Mouse (Mus musculus): ENCODE measurements at regions not wholly inside any gene's neighbourhood (a gene's known extent, or its start where the extent isn't known, plus 50 kb on each side); places are given as distances from the start of the nearest gene placed in this dataset.

DNA sequence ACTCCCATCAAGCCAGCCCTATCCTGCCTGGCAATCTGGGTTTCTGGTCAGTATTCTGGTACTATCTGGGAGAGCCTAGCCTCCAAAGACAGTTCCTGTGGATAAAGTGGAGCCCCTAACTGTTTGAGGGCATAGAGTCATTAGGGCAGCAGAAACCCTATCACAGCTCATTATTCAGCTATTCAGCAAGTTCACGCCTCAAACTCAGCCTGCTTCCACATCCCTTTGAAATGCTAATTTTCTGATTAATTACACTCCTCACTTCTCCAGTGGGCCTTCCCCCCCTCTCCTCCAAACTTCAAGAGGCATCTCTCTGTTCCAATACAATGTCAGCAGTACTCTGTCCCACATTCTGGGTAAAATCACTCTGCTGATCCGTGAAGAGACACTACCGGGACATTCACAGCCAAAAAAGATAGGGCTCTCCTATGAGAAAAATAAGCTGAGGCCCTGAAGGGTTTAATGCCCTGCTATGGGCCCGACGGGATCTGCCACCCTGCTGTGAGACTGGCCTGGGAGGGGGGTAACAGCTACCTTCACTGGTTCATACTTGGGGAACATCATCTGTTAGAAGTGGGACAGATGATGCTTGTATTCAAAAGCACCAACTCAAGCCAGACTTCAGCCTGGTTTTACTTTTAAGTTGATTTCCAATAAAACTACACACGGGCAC is 220.0 kb upstream of the Zdhhc25 start:
- H3K9me3 ChIP-seq (replicated peaks): no peaks in the 10 kb centered on the region
- H3K27ac ChIP-seq (replicated peaks): no peak overlapping the region
- no peak overlapping the region for H3K9ac ChIP-seq (replicated peaks)
- ATAC-seq (ENCODE audit: low FRiP score): no peak
- no peaks in the 10 kb centered on the region for H3K36me3 ChIP-seq
- H3K4me3 ChIP-seq (replicated peaks): no peak overlapping the region
- H3K27me3 ChIP-seq (replicated peaks): no peaks in the 10 kb centered on the region; the same call in 1 of the 2 replicates
- peaks cover 23% of the 10 kb centered on the region for H3K4me1 ChIP-seq
- H3K4me2 ChIP-seq: no peak overlapping the region
- 14% methylated on average over 6 of the region's 6 CpGs for WGBS

DNA sequence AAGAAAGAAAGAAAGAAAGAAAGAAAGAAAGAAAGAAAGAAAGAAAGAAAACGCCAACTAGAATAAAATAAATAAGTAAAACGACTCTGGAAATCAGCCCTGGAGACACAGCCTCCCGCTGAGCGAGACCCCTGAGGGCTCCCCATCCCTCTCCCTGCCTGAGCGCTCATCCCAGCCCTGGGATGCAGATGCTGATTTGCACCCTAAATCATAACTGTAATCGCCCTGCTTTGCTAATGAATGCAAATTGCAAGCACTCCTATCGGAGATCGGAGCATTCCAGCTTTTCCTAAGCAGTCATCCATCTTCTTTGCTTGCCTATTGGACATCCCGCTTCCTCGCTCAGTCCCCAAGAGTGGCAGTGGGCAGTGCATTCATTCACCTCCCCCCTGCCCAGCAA is 218.7 kb upstream of the Zdhhc25 start:
- 0 out of 2 replicates have a peak, but pooled peaks have one; percentile 24 for ATAC-seq (ENCODE audit: low FRiP score)
- H3K4me3 ChIP-seq (replicated peaks): no peak overlapping the region
- no peak overlapping the region for H3K9ac ChIP-seq (replicated peaks)
- peaks cover 28% of the 10 kb centered on the region for H3K4me1 ChIP-seq
- no peaks in the 10 kb centered on the region for H3K9me3 ChIP-seq (replicated peaks)
- H3K27me3 ChIP-seq (replicated peaks): no peaks in the 10 kb centered on the region; the same call in 1 of the 2 replicates
- H3K27ac ChIP-seq (replicated peaks): no peak overlapping the region
- 13% methylated on average over 10 of the region's 10 CpGs for WGBS
- peak overlapping the region; percentile 13; the same call in 1 of the 2 replicates for H3K4me2 ChIP-seq
- no peaks in the 10 kb centered on the region for H3K36me3 ChIP-seq

- no peak overlapping the region for H3K9ac ChIP-seq (replicated peaks)
- no peaks in the 10 kb centered on the region for H3K27me3 ChIP-seq (replicated peaks)
- H3K4me3 ChIP-seq (replicated peaks): no peak overlapping the region
- no peaks in the 10 kb centered on the region for H3K9me3 ChIP-seq (replicated peaks)
- WGBS: 52% methylated on average over 2 of the region's 2 CpGs
- peaks cover 13% of the 10 kb centered on the region for H3K4me1 ChIP-seq
- H3K27ac ChIP-seq (replicated peaks): no peak overlapping the region
- no peaks in the 10 kb centered on the region for H3K36me3 ChIP-seq
- no peak for ATAC-seq (ENCODE audit: low FRiP score)
- no peak overlapping the region for H3K4me2 ChIP-seq
These were observed 214.2 kb upstream of the Zdhhc25 start for GRCm38 (mm10) chr15:88385943-88386342.

DNA sequence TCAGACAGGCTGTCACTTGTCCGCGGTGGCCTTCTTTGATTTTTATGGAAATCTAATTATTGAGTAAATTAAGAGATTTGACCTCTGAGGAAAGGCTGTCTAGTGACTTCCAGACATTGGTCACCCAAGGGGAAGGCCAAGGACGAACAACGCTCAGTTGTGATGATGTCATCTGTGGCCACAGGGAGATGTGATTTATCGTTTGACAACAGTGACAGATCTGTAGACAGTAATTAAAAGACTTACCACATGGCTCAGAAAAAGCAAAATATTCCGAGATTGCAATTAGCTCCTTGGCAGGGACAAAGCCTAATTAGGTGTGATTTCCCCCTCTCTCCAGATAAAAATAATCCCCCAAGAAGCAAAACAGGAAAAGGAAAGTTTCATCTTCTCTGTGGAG is 213.4 kb upstream of the Zdhhc25 start:
- Histone ChIP-seq H3K4me2 (no peak overlapping the region), H3K4me3 (replicated peaks) (no peak overlapping the region), H3K9me3 (replicated peaks) (no peaks in the 10 kb centered on the region), H3K27ac (replicated peaks) (no peak overlapping the region), H3K36me3 (no peaks in the 10 kb centered on the region), H3K4me1 (peaks cover 9% of the 10 kb centered on the region), H3K9ac (replicated peaks) (no peak overlapping the region), H3K27me3 (replicated peaks) (no peaks in the 10 kb centered on the region)
- WGBS: 36% methylated on average over 6 of the region's 6 CpGs
- no peak for ATAC-seq (ENCODE audit: low FRiP score)

DNA sequence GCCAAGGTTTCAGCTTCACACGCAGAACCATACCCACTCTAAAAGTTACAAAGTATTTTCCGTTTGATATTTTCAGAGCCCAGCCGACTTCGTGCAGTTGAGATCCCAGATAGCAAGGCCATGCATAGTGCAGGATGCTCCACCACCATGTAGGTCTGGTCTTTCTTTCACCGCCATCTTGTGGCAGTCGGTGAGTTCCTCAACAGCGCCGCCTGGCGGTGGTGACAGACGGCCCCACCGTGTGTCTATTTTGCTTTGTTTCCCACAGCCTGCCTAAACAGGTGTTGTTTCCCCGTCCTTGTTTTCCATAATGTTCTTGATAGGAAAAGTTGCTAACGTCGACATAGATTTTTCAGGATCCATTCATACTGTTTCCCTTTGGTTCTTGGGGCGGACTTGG is 208.3 kb upstream of the Zdhhc25 start:
- Histone ChIP-seq H3K36me3 (no peaks in the 10 kb centered on the region), H3K4me2 (no peak overlapping the region), H3K4me1 (no peaks in the 10 kb centered on the region; the same call in 1 of the 2 replicates), H3K27me3 (replicated peaks) (no peaks in the 10 kb centered on the region), H3K4me3 (replicated peaks) (no peak overlapping the region), H3K27ac (replicated peaks) (no peak overlapping the region), H3K9me3 (replicated peaks) (no peaks in the 10 kb centered on the region), H3K9ac (replicated peaks) (no peak overlapping the region)
- ATAC-seq (ENCODE audit: low FRiP score): no peak
- WGBS: 83% methylated on average over 15 of the region's 15 CpGs

GRCm38 (mm10) chr15:88399064-88399463 is 201.0 kb upstream of the Zdhhc25 start:
- no peaks in the 10 kb centered on the region for H3K36me3 ChIP-seq
- no peaks in the 10 kb centered on the region for H3K9me3 ChIP-seq (replicated peaks)
- H3K4me1 ChIP-seq: peaks cover 3% of the 10 kb centered on the region; the same call in 1 of the 2 replicates
- no peak overlapping the region for H3K9ac ChIP-seq (replicated peaks)
- H3K27ac ChIP-seq (replicated peaks): no peak overlapping the region
- ATAC-seq (ENCODE audit: low FRiP score): no peak
- H3K4me3 ChIP-seq (replicated peaks): no peak overlapping the region
- WGBS: 40% methylated on average over 5 of the region's 5 CpGs
- no peak overlapping the region for H3K4me2 ChIP-seq
- H3K27me3 ChIP-seq (replicated peaks): no peaks in the 10 kb centered on the region

- ATAC-seq (ENCODE audit: low FRiP score): no peak
- 84% methylated on average over 12 of the region's 12 CpGs for WGBS
- H3K27ac ChIP-seq (replicated peaks): no peak overlapping the region
These were observed 200.1 kb upstream of the Zdhhc25 start for GRCm38 (mm10) chr15:88399989-88400388.

DNA sequence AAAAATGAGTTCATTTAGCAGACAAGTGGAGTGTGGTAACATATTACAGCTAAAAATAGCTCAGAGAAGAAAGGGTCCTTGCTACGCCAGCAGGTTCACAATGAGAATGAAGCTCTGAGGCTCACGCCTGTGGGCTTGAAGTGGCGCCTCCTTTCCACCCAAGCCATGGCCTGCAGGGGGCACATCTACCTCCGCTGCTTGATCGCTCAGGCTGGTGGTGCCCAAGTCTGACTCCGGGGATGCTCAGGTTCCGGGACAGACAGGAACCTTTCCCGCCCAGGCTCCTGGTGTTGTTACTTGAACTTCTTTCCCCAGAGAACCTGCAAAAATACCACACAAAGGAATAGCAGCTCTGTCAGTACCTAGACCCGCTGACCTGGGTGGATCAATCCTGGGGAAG is 199.3 kb upstream of the Zdhhc25 start:
- no peaks in the 10 kb centered on the region for H3K9me3 ChIP-seq (replicated peaks)

More at GRCm38 (mm10) chr15:88399989-88400388, 200.1 kb upstream of the Zdhhc25 start:
- H3K36me3 ChIP-seq: no peaks in the 10 kb centered on the region
- no peak overlapping the region for H3K9ac ChIP-seq (replicated peaks)
- H3K9me3 ChIP-seq (replicated peaks): no peaks in the 10 kb centered on the region
- no peak overlapping the region for H3K4me2 ChIP-seq
- peaks cover 3% of the 10 kb centered on the region; the same call in 1 of the 2 replicates for H3K4me1 ChIP-seq
- no peak overlapping the region for H3K4me3 ChIP-seq (replicated peaks)
- no peaks in the 10 kb centered on the region for H3K27me3 ChIP-seq (replicated peaks)

GRCm38 (mm10) chr15:88408461-88409379 is 191.4 kb upstream of the Zdhhc25 start:
- no peaks in the 10 kb centered on the region for H3K36me3 ChIP-seq
- no peak overlapping the region for H3K4me3 ChIP-seq (replicated peaks)
- H3K27me3 ChIP-seq (replicated peaks): no peaks in the 10 kb centered on the region
- 47% methylated on average over 20 of the region's 20 CpGs for WGBS
- H3K27ac ChIP-seq (replicated peaks): peak overlapping the region; percentile 52
- ATAC-seq (ENCODE audit: low FRiP score): peak; percentile 68
- peaks cover 13% of the 10 kb centered on the region for H3K4me1 ChIP-seq
- peak overlapping the region; percentile 17 for H3K4me2 ChIP-seq
- no peaks in the 10 kb centered on the region for H3K9me3 ChIP-seq (replicated peaks)
- H3K9ac ChIP-seq (replicated peaks): no peak overlapping the region

More for the DNA sequence above, 199.3 kb upstream of the Zdhhc25 start:
- H3K27ac ChIP-seq (replicated peaks): no peak overlapping the region
- no peak for ATAC-seq (ENCODE audit: low FRiP score)
- H3K36me3 ChIP-seq: no peaks in the 10 kb centered on the region
- no peaks in the 10 kb centered on the region for H3K27me3 ChIP-seq (replicated peaks)
- no peak overlapping the region for H3K4me3 ChIP-seq (replicated peaks)
- no peak overlapping the region for H3K9ac ChIP-seq (replicated peaks)
- 58% methylated on average over 9 of the region's 9 CpGs for WGBS
- no peak overlapping the region for H3K4me2 ChIP-seq
- peaks cover 3% of the 10 kb centered on the region; the same call in 1 of the 2 replicates for H3K4me1 ChIP-seq

- H3K36me3 ChIP-seq: no peaks in the 10 kb centered on the region
- H3K4me2 ChIP-seq: no peak overlapping the region
- no peak overlapping the region for H3K27ac ChIP-seq (replicated peaks)
- no peaks in the 10 kb centered on the region for H3K27me3 ChIP-seq (replicated peaks)
- H3K4me3 ChIP-seq (replicated peaks): no peak overlapping the region
- no peaks in the 10 kb centered on the region for H3K9me3 ChIP-seq (replicated peaks)
- H3K9ac ChIP-seq (replicated peaks): no peak overlapping the region
- peaks cover 1% of the 10 kb centered on the region for H3K4me1 ChIP-seq
- ATAC-seq (ENCODE audit: low FRiP score): no peak
- 80% methylated on average over 4 of the region's 4 CpGs for WGBS
These were observed 185.9 kb upstream of the Zdhhc25 start for GRCm38 (mm10) chr15:88414206-88414605.

- no peaks in the 10 kb centered on the region for H3K4me1 ChIP-seq
- H3K27me3 ChIP-seq (replicated peaks): no peaks in the 10 kb centered on the region
- ATAC-seq (ENCODE audit: low FRiP score): no peak
- no peaks in the 10 kb centered on the region for H3K36me3 ChIP-seq
- H3K9me3 ChIP-seq (replicated peaks): peaks cover 11% of the 10 kb centered on the region; the same call in 1 of the 2 replicates
- no peak overlapping the region for H3K9ac ChIP-seq (replicated peaks)
- 62% methylated on average over 8 of the region's 8 CpGs for WGBS
- H3K4me2 ChIP-seq: no peak overlapping the region
- H3K27ac ChIP-seq (replicated peaks): no peak overlapping the region
- no peak overlapping the region for H3K4me3 ChIP-seq (replicated peaks)
These were observed 181.2 kb upstream of the Zdhhc25 start for GRCm38 (mm10) chr15:88418881-88419280.

DNA sequence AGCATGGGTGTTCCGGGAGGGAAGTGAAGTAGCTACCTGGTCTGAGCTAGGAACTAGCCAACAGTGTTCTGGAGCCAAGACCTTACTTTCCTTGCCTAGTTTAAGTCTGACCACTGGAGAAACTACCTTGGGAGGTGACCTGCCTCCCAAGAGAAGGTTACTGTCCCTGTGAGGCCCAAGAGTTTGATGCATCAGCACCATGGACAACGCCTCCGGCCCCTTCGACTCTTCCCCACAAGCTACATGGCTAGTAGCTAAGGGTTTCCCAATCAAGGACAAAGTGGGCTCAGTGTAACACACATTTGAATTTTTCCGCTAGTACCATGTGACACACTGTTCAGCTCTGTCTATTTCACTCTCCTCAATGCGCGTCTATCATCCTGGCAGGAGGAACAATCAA is 171.7 kb upstream of the Zdhhc25 start:
- Histone ChIP-seq H3K27me3 (replicated peaks) (no peaks in the 10 kb centered on the region), H3K4me1 (no peaks in the 10 kb centered on the region), H3K9ac (replicated peaks) (no peak overlapping the region), H3K27ac (replicated peaks) (no peak overlapping the region), H3K9me3 (replicated peaks) (peaks cover 3% of the 10 kb centered on the region; the same call in 1 of the 2 replicates), H3K36me3 (no peaks in the 10 kb centered on the region), H3K4me2 (no peak overlapping the region), H3K4me3 (replicated peaks) (no peak overlapping the region)
- WGBS: 76% methylated on average over 7 of the region's 7 CpGs
- ATAC-seq (ENCODE audit: low FRiP score): no peak
